Mouse (Mus musculus) urinary bladder, postnatal 14 days (tissue): Measurements from ENCODE around the gene Cdc20.

Source experiments
- DNase-seq: peaks from one replicate; pipeline ENCODE4 v3.0.0; 2021; ENCODE audit warnings: low spot score

The Cdc20 gene

GRCm38 (mm10) chr4:118417112-118417797 is 19.9 kb downstream of the Cdc20 start:
- DNase-seq = no peak

GRCm38 (mm10) chr4:118416329-118416728 is 20.8 kb downstream of the Cdc20 start:
- no peak for DNase-seq

- DNase-seq = no peak
Observed at GRCm38 (mm10) chr4:118415779-118416178, 21.4 kb downstream of the Cdc20 start.

GRCm38 (mm10) chr4:118413553-118413952 is 23.6 kb downstream of the Cdc20 start:
- no peak for DNase-seq

GRCm38 (mm10) chr4:118410871-118411270 is 26.3 kb downstream of the Cdc20 start:
- no peak for DNase-seq

GRCm38 (mm10) chr4:118409142-118409900 is 27.8 kb downstream of the Cdc20 start, which contains the start of the genes Szt2 and Med8:
Gene Szt2 (minus strand): TSS chr4:118409273.
Gene Med8 (plus strand): TSS chr4:118409337.
- peak; percentile 91 for DNase-seq

GRCm38 (mm10) chr4:118402701-118403100 is 34.5 kb downstream of the Cdc20 start:
- no peak for DNase-seq

GRCm38 (mm10) chr4:118401918-118402317 is 35.2 kb downstream of the Cdc20 start:
- no peak for DNase-seq

- no peak for DNase-seq
Observed at GRCm38 (mm10) chr4:118401421-118401820, 35.7 kb downstream of the Cdc20 start.

- DNase-seq = no peak
Observed at GRCm38 (mm10) chr4:118398400-118398799, 38.8 kb downstream of the Cdc20 start.

GRCm38 (mm10) chr4:118396433-118396832 is 40.7 kb downstream of the Cdc20 start:
- no peak for DNase-seq

GRCm38 (mm10) chr4:118395289-118395688 is 41.9 kb downstream of the Cdc20 start:
- DNase-seq = no peak

- DNase-seq = no peak
Observed at GRCm38 (mm10) chr4:118394505-118394904, 42.6 kb downstream of the Cdc20 start.

GRCm38 (mm10) chr4:118390146-118390545 is 47.0 kb downstream of the Cdc20 start:
- no peak for DNase-seq

GRCm38 (mm10) chr4:118387316-118387715 is 49.8 kb downstream of the Cdc20 start:
- DNase-seq = no peak

- no peak for DNase-seq
Observed at GRCm38 (mm10) chr4:118383271-118383670, 53.9 kb downstream of the Cdc20 start.
